Mouse (Mus musculus): Measurements from ENCODE around the gene Tpm3-rs7. TPM values are rescaled to one million over a fixed set of nuclear protein-coding genes. Genes with fewer than 3 reads are reported as not detected.
"Not testable (repeated sequence)": the region's sequence is repeated elsewhere in the genome, so short reads cannot be mapped to it uniquely, and the experiment has no call there.

Gene Tpm3-rs7
- polyA plus RNA-seq (2017; shearing (Covaris generic)), result 10 to 100 TPM in 1 of 2 experiments, 1 to 10 TPM in 1; 9.2 to 12.7 TPM

DNA sequence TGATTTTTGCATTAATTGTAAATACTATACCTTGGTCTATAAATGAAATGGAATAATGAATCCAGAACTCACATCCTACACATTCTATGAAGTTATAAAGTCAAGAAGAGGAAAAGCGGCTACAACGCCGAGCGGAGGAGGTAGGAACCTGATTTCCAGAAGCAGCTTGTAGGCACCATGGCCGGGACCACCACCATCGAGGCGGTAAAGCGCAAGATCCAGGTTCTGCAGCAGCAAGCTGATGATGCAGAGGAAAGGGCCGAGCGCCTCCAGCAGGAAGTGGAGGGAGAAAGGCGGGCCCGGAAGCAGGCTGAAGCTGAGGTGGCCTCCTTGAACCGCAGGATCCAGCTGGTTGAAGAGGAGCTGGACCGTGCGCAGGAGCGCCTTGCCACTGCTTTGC, at the start of gene Tpm3-rs7:
Gene Tpm3-rs7, plus strand, starts transcription at position 110 of the 400 bp plus-strand sequence.
- not testable (repeated sequence) for ATAC-seq

DNA sequence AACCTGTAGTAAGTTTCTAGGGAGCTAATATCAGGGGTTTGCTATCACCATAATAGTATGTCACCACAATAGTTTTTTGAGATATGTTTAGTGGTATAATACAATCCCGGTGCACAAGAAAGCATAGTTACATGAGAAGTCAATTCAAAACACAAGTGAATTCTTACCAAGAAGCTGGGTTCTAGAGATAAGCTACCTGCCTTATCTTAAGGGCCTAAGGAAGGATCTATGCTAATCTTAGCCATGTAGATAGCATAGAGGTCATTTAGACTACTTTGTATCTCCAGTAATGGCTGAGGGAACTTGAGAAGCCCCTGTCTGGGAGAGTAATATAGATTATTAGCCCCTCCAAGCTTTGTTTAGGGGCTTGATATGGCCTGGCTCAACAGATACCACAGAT, 2.6 kb downstream of the Tpm3-rs7 start:
- ATAC-seq, result no peak

DNA sequence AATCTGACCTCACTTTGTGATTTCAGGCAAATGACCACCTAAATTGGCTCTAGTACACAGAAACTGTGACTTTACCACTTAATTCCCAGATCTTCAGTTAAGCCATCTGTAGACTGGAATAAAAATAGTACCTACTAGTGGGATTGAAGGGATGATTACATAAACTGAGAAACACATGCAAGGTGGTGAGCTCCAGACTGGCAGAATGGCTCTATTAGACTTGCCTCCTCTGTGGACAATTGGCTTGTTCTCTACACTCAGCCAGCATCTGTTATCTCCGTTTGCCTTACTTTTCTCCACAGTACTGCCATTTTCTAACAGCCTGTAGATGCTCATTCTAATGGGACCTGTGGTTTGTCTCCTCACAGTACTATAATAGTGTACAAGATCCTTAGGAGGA, 49.0 kb downstream of the Tpm3-rs7 start:
- ATAC-seq, result no peak
